Mouse (Mus musculus): Measurements from ENCODE around the gene Frmd8. TPM values are rescaled to one million over a fixed set of nuclear protein-coding genes. Genes with fewer than 3 reads are reported as not detected.

The Frmd8 gene
- total RNA-seq, 2 experiments from 2014 or later = 2.9 to 3.2 TPM

DNA sequence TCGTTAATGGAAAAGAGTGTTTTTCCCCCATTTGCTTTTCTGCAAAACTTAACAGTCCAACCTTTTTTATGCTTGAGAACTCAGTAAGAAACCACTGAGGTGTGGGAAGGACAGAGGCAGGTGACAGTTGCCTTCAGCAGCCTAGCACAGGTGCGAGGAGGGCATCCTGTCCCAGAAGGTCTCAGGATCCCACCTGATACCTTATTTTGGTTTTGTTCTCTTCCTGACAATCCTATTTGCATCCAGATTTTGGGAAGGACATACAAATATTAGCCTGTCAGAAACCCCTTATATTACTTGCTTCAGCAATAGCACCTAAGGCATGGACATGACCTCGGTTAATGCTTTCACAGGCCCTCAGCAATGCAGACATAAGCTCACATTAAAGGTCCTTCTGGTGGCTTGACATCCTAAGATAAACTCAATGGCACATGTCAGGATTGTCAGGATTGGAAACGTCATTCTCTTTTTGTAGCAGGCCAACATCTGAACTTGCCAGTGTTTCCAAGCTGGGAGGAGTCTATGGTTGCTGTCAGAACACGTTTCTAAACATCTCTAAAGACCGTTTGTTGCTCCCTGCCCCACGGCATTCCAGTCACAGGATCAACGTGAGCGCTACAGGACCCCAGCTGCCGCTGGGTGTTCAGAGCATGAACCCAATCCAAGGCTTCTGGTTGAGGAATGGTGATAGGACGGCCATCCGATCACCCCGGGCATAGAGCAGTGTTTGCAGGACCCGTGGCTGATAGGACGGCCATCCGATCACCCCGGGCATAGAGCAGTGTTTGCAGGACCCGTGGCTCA is 34.8 kb downstream of the Frmd8 start:
- peak; percentile 78 for DNase-seq (ENCODE audit: low spot score)

DNA sequence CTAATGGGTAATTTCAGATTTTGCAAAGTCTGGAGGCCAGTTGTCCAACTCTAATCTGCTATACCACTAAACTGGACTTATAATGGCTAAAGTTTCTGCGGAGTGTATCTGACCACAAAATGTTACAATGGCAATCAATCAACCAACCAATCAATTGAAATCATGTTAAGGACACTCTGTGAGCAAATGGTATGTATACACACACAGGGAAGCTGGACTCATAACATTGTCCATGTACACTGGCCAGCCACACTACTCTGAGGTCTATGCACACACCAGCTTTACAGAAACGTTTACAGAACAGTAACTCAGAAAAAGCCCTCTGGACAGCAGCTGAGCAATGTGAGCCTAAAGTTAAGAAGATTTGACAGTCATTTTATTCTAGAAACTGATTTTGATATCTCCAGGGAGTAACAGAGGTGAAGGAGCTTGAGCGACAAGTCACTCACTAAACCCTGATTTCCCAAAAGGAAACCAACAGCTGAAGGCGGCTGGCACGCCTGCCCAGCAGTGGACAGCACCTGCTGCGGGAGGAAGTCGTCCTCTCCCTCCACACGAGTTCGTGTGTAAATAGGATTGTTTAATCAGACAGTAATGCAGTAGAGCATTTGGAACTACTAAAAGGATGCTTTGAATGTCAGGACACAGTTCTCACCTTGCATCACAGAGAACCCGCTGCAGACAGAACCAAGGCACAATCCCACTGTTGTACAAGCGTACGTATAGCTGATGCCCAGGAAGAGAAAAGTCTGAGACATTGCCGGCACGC is 35.6 kb downstream of the Frmd8 start:
- peak; percentile 61 for DNase-seq (ENCODE audit: low spot score)

DNA sequence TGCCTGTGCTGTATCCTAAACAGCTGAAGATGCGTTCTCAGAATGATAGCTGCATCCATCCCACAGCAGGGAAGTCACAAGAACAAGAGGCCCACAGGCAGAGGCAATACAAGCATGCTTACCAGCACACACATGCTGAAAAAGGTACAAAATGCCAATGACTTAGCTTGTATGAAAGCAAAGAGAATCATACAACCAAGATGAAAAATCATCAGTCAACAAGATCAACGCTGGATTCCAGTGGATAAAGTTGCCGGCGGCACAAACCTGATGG is 36.2 kb downstream of the Frmd8 start:
- no peak for DNase-seq (ENCODE audit: low spot score)

DNA sequence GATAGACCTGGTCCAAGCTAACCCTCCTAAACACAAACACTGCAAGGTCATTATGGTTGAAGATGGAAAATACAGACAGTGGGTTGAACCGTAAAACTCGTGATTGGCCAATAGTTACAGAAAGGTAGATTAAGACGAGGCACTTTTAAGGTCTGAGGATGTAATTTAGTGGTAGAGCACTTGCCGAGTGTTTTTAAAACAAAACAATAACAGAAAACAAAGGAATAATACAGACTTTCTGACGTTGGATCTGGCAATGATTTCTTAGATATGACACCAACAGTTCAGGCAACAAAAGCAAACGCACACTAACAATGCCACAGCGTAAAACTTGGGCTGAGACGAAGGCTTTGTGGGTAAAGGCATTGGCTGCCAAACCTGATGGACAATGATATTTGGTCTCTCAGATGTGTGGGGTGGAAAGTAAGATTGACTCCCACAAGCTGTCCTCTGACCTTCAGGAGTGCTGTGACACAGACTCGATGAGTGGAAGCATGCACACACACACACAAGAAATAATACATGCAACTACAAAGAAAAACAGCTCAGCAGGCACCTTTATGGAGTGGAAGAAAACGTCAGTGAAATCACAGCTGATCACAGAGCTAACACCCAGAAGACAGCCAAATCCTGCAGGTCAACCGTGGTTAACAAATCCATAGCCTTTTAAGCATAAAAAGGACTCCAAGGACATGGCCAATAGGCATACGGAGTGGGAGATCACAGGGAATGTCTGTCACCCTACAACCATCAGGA is 36.8 kb downstream of the Frmd8 start:
- DNase-seq (ENCODE audit: low spot score) = peak; percentile 40

DNA sequence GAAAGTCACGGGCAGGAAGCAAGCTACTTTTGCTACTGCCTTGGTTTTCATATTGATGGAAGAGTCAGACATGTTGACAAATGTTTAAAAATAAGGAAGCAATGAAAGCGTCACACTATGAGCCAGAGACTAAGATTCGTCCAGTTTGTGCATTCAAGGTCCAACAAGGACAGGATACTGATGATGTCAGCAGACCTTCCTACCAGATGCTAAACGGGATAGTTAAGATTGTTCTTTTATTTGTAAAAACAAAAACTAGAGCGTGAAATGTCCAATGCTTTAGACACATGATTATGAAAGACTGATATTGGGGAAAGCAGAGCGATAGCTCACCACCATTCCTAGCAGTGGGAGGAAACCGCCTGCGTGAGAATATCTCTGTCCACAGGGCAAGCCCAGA is 37.5 kb downstream of the Frmd8 start:
- DNase-seq (ENCODE audit: low spot score) = peak; percentile 39

DNA sequence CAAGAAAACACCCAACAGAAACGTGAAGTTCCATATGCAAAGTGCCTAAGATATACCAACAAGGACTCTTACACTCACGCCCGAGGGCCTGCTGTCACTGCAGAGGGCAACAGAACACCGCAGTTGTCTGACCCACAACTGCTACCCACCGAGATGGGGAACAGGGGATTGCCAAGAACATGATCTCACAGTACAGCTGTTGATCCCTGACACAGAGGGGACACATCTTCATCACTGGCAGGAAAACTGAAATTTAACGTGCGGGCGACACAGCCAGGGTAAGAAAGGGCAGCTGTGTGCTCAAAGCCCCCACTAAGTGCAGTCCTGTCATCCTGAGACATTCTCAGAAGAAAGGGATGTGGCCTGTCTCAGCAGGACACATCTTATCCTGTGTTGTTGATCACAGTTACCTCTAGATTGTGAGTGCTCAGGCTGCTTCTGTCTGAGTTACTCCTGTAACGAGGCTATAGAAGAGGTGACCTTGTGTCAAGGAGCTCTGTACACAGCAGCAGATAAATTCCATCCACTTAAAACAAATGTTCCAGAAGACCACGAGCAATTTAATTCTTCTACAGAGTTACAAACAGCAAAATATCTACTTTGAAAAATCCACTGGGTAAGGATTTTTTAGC is 38.0 kb downstream of the Frmd8 start:
- peak; percentile 61 for DNase-seq (ENCODE audit: low spot score)

DNA sequence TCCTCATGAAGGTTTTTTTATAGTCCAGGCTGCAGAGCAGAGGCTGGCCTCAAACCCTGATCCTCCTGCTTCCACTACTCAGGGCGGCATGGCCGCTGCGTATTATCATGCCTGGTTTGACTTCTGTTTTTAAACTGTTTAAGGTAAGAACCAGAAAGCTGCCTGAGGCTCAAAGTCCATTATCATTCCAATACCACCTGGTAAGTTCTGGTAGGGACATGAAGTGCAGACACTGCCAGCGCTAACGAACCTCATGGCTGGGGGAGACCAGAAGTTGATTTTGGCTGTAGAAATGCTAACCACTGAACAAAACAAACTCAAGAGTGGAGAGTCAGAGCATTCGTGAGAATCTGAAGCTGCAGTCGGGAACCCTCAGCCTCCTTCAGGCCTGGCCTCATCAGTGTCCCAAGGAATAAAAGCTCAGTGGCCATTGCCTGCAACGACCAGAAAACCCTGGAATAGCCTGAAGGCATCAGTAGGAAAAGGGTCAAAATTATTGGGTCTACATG is 39.1 kb downstream of the Frmd8 start:
- peak; percentile 52 for DNase-seq (ENCODE audit: low spot score)

DNA sequence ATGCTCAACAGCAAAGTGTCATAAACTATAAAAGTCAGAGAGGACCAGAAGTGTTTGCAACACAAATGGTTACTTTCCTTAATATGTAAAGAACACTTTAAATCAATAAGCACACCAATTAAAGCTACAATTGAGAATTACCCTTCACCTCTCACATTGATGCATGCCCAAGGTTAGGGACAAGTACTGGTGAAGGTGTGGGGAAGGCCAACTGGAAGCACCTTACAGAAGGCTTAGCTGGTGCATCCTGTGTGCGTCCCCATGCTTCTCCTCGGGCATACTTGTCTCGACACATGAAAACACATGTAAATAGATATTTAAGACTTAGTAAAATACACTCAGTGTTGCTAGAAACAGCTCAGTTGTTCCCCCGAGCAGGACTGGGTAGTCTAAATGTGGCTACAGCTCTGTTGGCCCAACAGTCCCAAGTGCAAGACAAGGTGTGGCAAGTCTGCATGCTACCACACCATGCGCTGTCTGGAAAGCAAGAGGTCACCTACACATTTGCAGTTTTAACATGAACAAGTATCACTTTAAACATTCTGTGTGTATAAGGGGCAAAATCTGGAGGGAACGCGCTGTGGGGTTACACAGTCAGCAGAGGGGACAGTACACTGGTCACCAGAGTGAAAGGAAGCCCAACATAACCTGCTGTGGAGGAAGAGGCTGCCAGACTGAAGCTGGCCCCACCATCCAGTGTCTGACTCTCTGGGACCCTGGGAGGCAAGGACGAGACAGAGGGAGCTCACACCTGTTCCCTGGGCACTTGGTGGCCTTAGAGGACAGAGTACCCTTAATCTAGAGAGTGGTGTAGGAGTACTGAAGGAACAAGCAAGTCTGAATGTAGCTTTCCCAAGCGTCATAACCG is 39.8 kb downstream of the Frmd8 start:
- peak; percentile 42 for DNase-seq (ENCODE audit: low spot score)

DNA sequence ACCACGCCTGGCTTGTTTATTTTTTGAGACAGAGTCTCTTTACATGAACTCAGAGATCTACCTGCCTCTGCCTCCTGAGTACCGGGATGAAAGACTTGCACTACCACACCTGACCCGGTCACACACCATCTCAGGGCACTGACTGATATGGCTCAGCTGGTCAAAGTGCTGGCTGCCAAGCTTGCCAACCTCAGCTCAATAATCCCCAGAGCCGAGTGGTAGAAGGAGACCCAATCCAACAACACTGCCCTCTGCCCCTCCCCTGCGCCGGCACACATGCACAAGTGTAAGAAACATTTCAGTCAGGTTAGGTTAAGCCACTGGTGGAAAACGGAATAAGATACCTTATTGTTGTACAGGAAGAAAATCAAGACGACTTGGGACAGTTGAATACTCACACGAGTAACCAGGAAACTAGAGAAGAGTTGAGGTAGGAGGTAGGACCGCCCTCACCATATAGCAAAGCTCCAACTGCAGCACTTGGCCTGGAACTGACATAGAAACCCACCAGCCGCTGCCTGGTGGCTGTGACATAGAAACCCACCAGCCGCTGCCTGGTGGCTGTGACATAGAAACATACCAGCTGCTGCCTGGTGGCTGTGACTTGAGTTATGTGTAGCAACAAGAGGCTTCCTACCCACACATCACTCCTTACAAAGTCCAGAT is 40.7 kb downstream of the Frmd8 start:
- peak; percentile 59 for DNase-seq (ENCODE audit: low spot score)

DNA sequence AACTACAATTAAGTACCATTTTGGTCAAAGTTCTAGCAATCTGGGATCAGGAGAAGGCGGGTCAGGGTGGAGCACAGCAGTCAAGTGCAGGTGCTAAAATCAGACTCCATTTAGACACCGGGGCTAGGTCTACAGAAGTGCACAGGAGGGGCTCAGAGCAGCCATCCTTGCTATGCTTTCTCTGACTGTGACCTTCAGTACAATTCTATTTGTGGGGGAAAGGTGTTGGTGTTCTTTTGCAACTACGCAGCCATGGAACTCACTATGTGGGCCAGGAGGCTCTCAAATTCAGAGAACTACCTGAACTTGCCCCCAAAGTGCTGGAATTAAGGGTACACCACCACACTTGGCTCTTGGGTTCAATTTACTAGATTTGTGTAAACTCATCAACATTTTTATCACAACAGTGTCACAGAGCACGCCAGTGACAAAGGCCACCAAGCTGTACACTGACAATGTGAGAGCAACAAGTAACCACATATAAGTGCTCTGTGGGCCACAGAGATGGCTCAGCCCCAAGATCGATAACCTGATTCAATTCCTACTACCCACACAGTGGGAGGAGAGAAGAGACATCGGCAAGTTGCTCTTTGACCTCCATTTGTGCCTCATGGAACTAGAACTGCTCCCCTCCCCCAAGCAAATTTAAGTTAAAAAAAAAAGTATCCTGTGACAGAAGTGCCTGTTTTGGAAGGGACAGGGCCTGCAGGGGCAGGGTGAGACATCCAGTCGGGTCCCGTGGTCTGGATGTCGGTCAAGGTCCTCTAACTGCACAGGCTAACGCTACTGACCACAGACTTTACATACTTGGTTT is 41.6 kb downstream of the Frmd8 start:
- DNase-seq (ENCODE audit: low spot score) = peak; percentile 54

DNA sequence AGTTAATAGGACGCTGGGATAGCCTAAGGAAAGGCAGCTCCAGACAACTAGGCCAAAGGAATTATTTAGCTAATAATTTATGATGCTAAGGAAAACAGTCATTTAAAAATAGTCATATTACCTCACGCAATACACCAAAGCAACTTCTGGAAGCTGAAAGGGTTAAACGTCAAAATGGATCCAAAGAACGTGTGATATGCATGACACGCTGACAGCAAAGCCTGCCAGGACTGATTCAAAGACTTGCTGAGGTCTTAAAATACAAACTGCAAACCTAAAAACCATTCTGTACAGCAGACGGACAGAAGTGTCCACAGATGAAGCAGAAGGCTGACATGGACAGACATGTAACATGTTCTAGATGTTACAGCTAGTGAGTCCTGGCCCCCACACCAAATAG is 42.7 kb downstream of the Frmd8 start:
- no peak for DNase-seq (ENCODE audit: low spot score)

DNA sequence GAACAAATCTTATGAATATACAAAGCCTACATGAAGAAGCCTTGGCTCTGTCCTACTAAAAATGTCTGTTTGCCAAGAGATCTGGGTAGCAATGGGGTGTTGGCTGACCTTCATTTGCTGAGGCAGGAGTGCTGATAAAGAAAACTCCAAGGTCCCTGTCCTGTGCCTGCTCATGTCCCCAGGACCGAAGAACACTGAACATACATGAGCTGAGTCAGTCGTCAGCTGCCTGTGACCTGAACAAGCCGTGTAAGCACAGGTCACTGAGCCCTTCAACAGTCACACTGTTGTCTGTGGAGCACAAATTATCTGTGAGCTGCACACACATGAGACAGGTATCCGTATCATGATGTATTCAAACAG is 43.1 kb downstream of the Frmd8 start:
- peak; percentile 51 for DNase-seq (ENCODE audit: low spot score)

DNA sequence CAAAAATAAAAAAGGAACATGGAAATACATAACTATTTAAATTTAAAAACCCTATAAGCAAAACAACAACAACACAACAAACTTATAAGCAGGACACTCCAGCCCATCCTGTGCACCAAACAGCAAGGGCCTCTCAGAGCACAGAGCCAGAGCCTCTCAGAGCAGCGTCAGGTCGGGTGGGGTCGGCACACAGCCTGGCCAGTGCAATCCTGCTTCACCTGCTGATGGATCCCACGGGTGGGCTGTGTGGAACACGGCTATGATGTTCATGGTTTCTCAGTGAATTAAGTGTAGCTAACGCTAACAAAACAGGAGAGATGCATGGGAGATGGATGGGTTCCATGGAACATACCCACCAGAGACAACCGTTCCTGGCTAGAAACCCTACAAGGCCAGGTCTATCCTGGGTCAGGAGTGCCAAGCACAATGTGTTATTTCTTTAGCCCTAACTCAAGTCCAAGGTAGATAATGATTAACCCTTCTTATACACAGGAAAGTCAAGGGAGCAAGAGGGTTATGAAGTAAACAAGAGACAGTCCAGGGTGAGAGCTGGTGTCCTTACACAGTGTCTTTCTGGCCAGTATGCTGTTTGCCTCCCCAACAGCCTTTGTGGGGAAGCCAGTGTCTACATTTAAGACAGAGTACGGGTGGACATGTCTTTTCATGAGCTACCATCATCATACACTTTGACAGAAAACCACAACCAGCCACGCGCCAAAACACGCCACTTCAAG is 43.7 kb downstream of the Frmd8 start:
- peak; percentile 25 for DNase-seq (ENCODE audit: low spot score)

DNA sequence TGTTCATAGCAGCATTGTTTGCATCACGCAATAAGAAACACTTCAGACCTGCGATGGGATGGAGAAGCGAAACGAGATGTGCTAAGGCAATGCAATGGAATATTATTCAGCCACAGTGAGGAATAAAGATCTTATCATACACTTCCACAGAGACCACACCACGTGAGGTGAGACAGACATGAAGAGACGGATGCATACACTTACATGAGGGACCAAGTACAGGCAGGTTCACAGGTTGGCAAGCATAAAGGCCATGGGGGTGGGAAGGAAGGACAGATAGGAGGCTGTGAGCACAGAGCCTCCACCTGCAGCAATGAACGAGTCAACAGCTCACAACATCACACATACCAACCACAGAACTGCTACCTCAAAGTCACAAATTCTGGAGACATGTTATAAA is 44.3 kb downstream of the Frmd8 start:
- peak; percentile 15 for DNase-seq (ENCODE audit: low spot score)

DNA sequence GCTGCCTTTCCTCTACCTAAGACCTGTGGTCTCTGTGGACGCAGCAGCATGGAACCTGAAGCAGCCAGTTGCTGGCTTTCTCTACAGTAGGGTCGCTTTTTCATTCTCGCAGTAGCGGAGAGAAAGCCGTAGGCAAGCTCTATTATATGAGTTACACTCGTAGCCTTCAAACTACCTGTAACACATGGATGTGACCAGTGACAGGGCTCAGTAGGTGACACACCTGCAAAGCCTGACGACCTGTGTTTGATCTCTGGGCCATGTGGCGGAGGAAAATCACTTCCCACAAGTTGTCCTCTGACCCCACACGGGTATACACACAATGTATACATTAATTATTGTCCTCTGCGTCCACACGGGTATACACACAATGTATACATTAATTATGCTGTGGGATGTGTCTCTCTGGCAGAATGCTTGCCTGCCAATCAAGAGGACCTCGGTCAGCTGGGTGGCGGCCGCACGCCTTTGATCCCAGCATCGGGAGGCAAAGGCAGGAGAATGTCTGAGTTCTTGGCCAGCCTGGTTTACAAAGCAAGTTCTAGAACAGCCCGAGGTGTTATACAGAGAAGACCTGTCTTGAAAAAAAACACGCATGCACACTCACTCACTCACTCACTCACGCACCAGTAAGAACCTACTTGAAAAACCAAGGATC is 45.0 kb downstream of the Frmd8 start:
- peak; percentile 27 for DNase-seq (ENCODE audit: low spot score)

DNA sequence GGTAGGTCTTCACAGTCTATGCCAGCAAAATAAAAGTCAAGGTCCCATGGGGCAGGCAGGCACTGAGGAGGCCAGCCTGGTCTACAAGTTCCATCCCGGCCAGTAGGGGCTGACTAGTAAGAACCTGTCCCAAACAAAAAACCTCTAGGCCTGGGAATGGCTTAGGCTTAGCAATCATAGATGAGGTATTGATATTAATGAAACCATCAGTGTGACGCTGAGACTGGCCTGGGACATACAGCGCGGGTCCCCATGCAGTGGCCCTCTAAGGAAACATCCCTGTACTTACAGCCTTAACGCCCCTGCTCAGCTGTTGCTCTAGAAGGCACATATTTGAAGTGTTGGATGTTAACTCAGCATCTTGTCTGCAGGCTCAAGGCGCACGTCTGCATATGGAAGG is 46.2 kb downstream of the Frmd8 start:
- DNase-seq (ENCODE audit: low spot score) = peak; percentile 19

DNA sequence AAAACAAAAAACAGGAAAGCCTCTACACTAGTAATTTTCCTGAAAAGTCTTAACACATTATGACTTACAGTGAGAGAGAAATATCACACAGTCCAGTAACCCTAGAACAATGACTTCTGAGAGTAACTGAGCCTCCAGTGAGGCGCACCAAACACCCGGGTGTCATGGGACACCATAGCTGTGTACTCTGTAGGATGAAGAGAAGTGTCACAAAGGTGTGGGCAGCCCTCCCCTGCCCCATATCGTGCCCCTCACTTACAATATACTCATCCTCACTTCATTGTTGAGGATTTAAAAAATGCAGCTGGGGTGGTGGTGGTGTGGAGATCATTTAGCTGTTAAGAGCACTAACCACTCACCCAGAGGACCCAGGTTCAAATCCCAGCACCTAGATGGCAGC is 46.9 kb downstream of the Frmd8 start:
- DNase-seq (ENCODE audit: low spot score) = peak; percentile 32
